Comparison of ENCODE assay signal across 17 mouse cellular contexts in genomic region chr11:61400681-61401346, GRCm38 (mm10). TPM values are rescaled to one million over a fixed set of nuclear protein-coding genes. Genes with fewer than 3 reads are reported as not detected.
A peak's percentile ranks its signal among the peaks of the same experiment; 100 is the strongest.
DNase-seq lines count a peak whose midpoint lies in the region; ATAC-seq and TF ChIP-seq lines count a peak whose summit lies in the region.
"Had no signal": no experiment of that assay in that cellular context is flagged by ENCODE, and none has a peak within 500 bp of the region (broad histone marks: within the 10 kb centered on the region; RNA-seq: fewer than 3 reads in every experiment).

No protein-coding gene starts in this region.

- H3K9me3 ChIP-seq in lung, embryonic 16.5 days (ENCODE audit: control insufficient read depth, low read length) = no peaks in the 10 kb centered on the region
- H3K9me3 ChIP-seq in heart, embryonic 12.5 days (replicated peaks) = no peaks in the 10 kb centered on the region; the same call in 1 of the 2 replicates
- no peaks in the 10 kb centered on the region for H3K9me3 ChIP-seq in midbrain, embryonic 13.5 days
- no peaks in the 10 kb centered on the region for H3K9me3 ChIP-seq in midbrain, embryonic 16.5 days (replicated peaks; ENCODE audit: control insufficient read depth, low read length, poor library complexity, severe bottlenecking)

- H3K9ac ChIP-seq in lung, embryonic 16.5 days (ENCODE audit: low read length) = no peak overlapping the region
- H3K9ac ChIP-seq in heart, embryonic 12.5 days = no peak overlapping the region
- H3K9ac ChIP-seq in midbrain, embryonic 13.5 days (replicated peaks) = no peak overlapping the region
- H3K9ac ChIP-seq in midbrain, embryonic 16.5 days (ENCODE audit: low read depth, low read length) = no peak overlapping the region
- H3K9ac ChIP-seq: forebrain, postnatal 0 days had no signal

- no peaks in the 10 kb centered on the region for H3K36me3 ChIP-seq in lung, embryonic 16.5 days (ENCODE audit: control insufficient read depth, insufficient read depth, low read length)
- H3K36me3 ChIP-seq in heart, embryonic 12.5 days = no peaks in the 10 kb centered on the region
- H3K36me3 ChIP-seq in midbrain, embryonic 13.5 days = no peaks in the 10 kb centered on the region
- H3K36me3 ChIP-seq in midbrain, embryonic 16.5 days (ENCODE audit: control insufficient read depth, insufficient read depth, low read length) = no peaks in the 10 kb centered on the region

- intact Hi-C loops in gastrocnemius, postnatal 14 days (cut with DNase I; ENCODE audit: low total_unique reads) = no loop called here

- no peaks in the 10 kb centered on the region for H3K4me1 ChIP-seq in lung, embryonic 16.5 days (replicated peaks; ENCODE audit: control insufficient read depth, insufficient read depth, low read length)
- H3K4me1 ChIP-seq in lung, adult 2 months (ENCODE audit: control insufficient read depth, insufficient read depth, low read length) = no peaks in the 10 kb centered on the region
- H3K4me1 ChIP-seq in heart, embryonic 12.5 days (replicated peaks) = peaks cover 16% of the 10 kb centered on the region
- H3K4me1 ChIP-seq in midbrain, embryonic 13.5 days (replicated peaks) = no peaks in the 10 kb centered on the region
- no peaks in the 10 kb centered on the region for H3K4me1 ChIP-seq in midbrain, embryonic 16.5 days (ENCODE audit: control insufficient read depth, insufficient read depth, low read length)

- no peak overlapping the region for H3K4me3 ChIP-seq in lung, embryonic 16.5 days (ENCODE audit: low read length)
- H3K4me3 ChIP-seq in lung, adult 2 months (replicated peaks; ENCODE audit: extremely low read depth, low read depth, low read length) = no peak overlapping the region
- no peak overlapping the region for H3K4me3 ChIP-seq in heart, embryonic 12.5 days
- no peak overlapping the region for H3K4me3 ChIP-seq in midbrain, embryonic 13.5 days (replicated peaks)
- H3K4me3 ChIP-seq in midbrain, embryonic 16.5 days (ENCODE audit: low read depth, low read length) = no peak overlapping the region
- H3K4me3 ChIP-seq: myocyte had no signal

- DNase-seq in lung, adult 2 months = no peak
- DNase-seq in gastrocnemius, postnatal 14 days = peak; percentile 52
- peak; percentile 77 for DNase-seq in skeletal muscle tissue, adult 2 months (ENCODE audit: low read depth, low spot score)
- DNase-seq: forebrain, postnatal 0 days; right cerebral cortex, postnatal 4 days; thymus, postnatal 14 days had no signal

- WGBS in lung, embryonic 16.5 days = 52% methylated on average over 8 of the region's 8 CpGs
- whole genome bisulfite sequencing in lung, adult 2 months = 68% methylated on average over 8 of the region's 8 CpGs
- 42% methylated on average over 8 of the region's 8 CpGs for WGBS in heart, embryonic 12.5 days
- 88% methylated on average over 8 of the region's 8 CpGs for WGBS in midbrain, embryonic 13.5 days
- 87% methylated on average over 8 of the region's 8 CpGs for WGBS in midbrain, embryonic 16.5 days

- peak; percentile 54 for ATAC-seq in lung, embryonic 16.5 days (ENCODE audit: low read depth)
- peak; percentile 22; the same call in 1 of the 2 replicates for ATAC-seq in heart, embryonic 12.5 days (ENCODE audit: insufficient number of reproducible peaks, low FRiP score)
- no peak for ATAC-seq in midbrain, embryonic 13.5 days
- ATAC-seq in midbrain, embryonic 16.5 days = no peak
- ATAC-seq: forebrain, postnatal 0 days; lung, postnatal 0 days had no signal

- no peak for TF ChIP-seq POLR2A in lung, adult 2 months (IDR thresholded peaks at IDR 0.05; ENCODE audit: borderline replicate concordance, extremely low read depth, low read depth, low read length)

- no peak overlapping the region for H3K27ac ChIP-seq in lung, embryonic 16.5 days (ENCODE audit: low read length)
- H3K27ac ChIP-seq in heart, embryonic 12.5 days (ENCODE audit: poor library complexity, severe bottlenecking) = peak overlapping the region; percentile 73
- H3K27ac ChIP-seq in midbrain, embryonic 13.5 days = no peak overlapping the region
- H3K27ac ChIP-seq in midbrain, embryonic 16.5 days (ENCODE audit: low read length) = no peak overlapping the region

- no peak for TF ChIP-seq CTCF in lung, adult 2 months (IDR thresholded peaks at IDR 0.05; ENCODE audit: insufficient read depth, low read length)

- H3K4me2 ChIP-seq in lung, embryonic 16.5 days (ENCODE audit: low read depth, low read length) = no peak overlapping the region
- H3K4me2 ChIP-seq in heart, embryonic 12.5 days = peak overlapping the region; percentile 35
- no peak overlapping the region for H3K4me2 ChIP-seq in midbrain, embryonic 13.5 days (replicated peaks)
- no peak overlapping the region for H3K4me2 ChIP-seq in midbrain, embryonic 16.5 days (ENCODE audit: low read length)

- H3K27me3 ChIP-seq in lung, embryonic 16.5 days (ENCODE audit: control insufficient read depth, insufficient read depth, low read depth, low read length) = no peaks in the 10 kb centered on the region
- no peaks in the 10 kb centered on the region for H3K27me3 ChIP-seq in heart, embryonic 12.5 days (replicated peaks)
- no peaks in the 10 kb centered on the region for H3K27me3 ChIP-seq in midbrain, embryonic 13.5 days
- no peaks in the 10 kb centered on the region for H3K27me3 ChIP-seq in midbrain, embryonic 16.5 days (ENCODE audit: control insufficient read depth, insufficient read depth, low read depth, low read length)

RNA-seq across cellular contexts. Expression of gene Slc47a1, which starts 22.7 kb away (rescaled TPM):
- 3.6 and 4.5 TPM in 2 replicates for polyA plus RNA-seq in lung, embryonic 16.5 days (2015; fragmentation: Nextera tagmentation; extraction: Ambion mirVana)
- 1.9 and 3.1 TPM in 2 replicates for polyA plus RNA-seq in lung, adult 2 months (2012; rRNA removed)
- total RNA-seq in gastrocnemius, postnatal 14 days (2021) = 1 to 10 TPM; 5.9 to 7.7 TPM
- 26.1 and 27.4 TPM in 2 replicates for polyA plus RNA-seq in heart, embryonic 12.5 days (2016; fragmentation: Nextera tagmentation; extraction: Ambion mirVana)
- polyA plus RNA-seq in midbrain, embryonic 13.5 days (2015; fragmentation: Nextera tagmentation; extraction: Ambion mirVana) = 0.08 TPM in 1 of 2 replicates, not detected in the other
- polyA plus RNA-seq in midbrain, embryonic 16.5 days (2015; fragmentation: Nextera tagmentation; extraction: Ambion mirVana) = 0.21 and 0.46 TPM in 2 replicates
- total RNA-seq: common myeloid progenitor, adult 5-6 weeks; granulocyte monocyte progenitor cell, adult 5-6 weeks had no signal

RNA-seq across cellular contexts. Expression of gene Rnf112, which starts 53.1 kb away (rescaled TPM):
- 0.78 and 1.2 TPM in 2 replicates for polyA plus RNA-seq in lung, embryonic 16.5 days (2015; fragmentation: Nextera tagmentation; extraction: Ambion mirVana)
- 0.27 and 0.44 TPM in 2 replicates for polyA plus RNA-seq in lung, adult 2 months (2012; rRNA removed)
- 1 to 10 TPM in 1 of 2 experiments, under 1 TPM in 1; 0.86 to 1.1 TPM for total RNA-seq in gastrocnemius, postnatal 14 days (2021)
- 0.17 and 0.42 TPM in 2 replicates for polyA plus RNA-seq in heart, embryonic 12.5 days (2016; fragmentation: Nextera tagmentation; extraction: Ambion mirVana)
- polyA plus RNA-seq in midbrain, embryonic 13.5 days (2015; fragmentation: Nextera tagmentation; extraction: Ambion mirVana) = 13.6 and 15.0 TPM in 2 replicates
- polyA plus RNA-seq in midbrain, embryonic 16.5 days (2015; fragmentation: Nextera tagmentation; extraction: Ambion mirVana) = 39.5 and 43.0 TPM in 2 replicates
- total RNA-seq: common myeloid progenitor, adult 5-6 weeks; granulocyte monocyte progenitor cell, adult 5-6 weeks; liver, adult 2 months had no signal
- polyA plus RNA-seq: liver, adult 2 months; myocyte had no signal

RNA-seq across cellular contexts. Expression of gene Slc47a2, which starts 58.2 kb away (rescaled TPM):
- polyA plus RNA-seq in lung, embryonic 16.5 days (2015; fragmentation: Nextera tagmentation; extraction: Ambion mirVana) = 0.26 and 0.69 TPM in 2 replicates
- 0.19 and 0.29 TPM in 2 replicates for polyA plus RNA-seq in lung, adult 2 months (2012; rRNA removed)
- not detected for total RNA-seq in gastrocnemius, postnatal 14 days (2021)
- not detected in 2 replicates for polyA plus RNA-seq in heart, embryonic 12.5 days (2016; fragmentation: Nextera tagmentation; extraction: Ambion mirVana)
- polyA plus RNA-seq in midbrain, embryonic 13.5 days (2015; fragmentation: Nextera tagmentation; extraction: Ambion mirVana) = not detected in 2 replicates
- polyA plus RNA-seq in midbrain, embryonic 16.5 days (2015; fragmentation: Nextera tagmentation; extraction: Ambion mirVana) = 0.09 TPM in 1 of 2 replicates, not detected in the other
- total RNA-seq: common myeloid progenitor, adult 5-6 weeks; forebrain, postnatal 0 days; granulocyte monocyte progenitor cell, adult 5-6 weeks; liver, adult 2 months had no signal
- polyA plus RNA-seq: forebrain, postnatal 0 days; kidney, embryonic 14.5 days; liver, adult 2 months; stomach, embryonic 14.5 days had no signal

Comparison
In these comparisons a context has a peak if more than half of its experiments do, and no peak if none do; other contexts are left out.
1. ATAC-seq: peak in lung, embryonic 16.5 days (single experiment) and heart, embryonic 12.5 days (single experiment); none in midbrain, embryonic 13.5 days (single experiment) and midbrain, embryonic 16.5 days (single experiment).